In the genomic region with DNA sequence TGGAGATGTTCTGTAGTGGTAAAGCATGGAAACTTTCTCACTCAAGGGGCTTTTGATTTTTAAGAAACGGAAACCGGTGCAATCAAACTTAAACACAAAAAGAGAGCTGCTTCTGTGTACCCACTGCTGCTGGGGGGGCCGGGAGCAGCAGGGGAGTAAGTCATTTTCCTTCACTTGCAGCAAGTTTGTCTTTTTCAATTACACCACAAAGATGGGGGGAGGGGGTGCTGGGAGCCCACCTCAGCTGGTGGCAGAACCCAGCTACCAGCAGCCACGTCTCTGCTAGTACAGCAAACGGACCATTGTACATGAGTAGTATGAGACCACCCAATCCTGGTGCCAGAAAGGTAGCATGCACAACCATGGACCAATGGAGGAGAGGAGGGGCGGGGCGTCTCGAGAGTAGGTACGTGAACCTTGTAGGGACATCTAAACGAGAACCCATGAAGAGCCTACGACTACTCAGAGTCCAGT, we compare ENCODE assay signal across 7 mouse cellular contexts.
DNase-seq lines count a peak whose midpoint lies in the region; ATAC-seq and TF ChIP-seq lines count a peak whose summit lies in the region.

No protein-coding gene starts in this region.

- no peaks in the 10 kb centered on the region for H3K9me3 ChIP-seq in liver, postnatal 0 days (ENCODE audit: low read length)

- H3K36me3 ChIP-seq in liver, postnatal 0 days (replicated peaks; ENCODE audit: insufficient read depth, low read length), result no peaks in the 10 kb centered on the region

- no peaks in the 10 kb centered on the region for H3K4me1 ChIP-seq in liver, postnatal 0 days (ENCODE audit: insufficient read depth)

- 57% methylated on average over 11 of the region's 11 CpGs for WGBS in liver, postnatal 0 days (ENCODE audit: insufficient replicate concordance)

- H3K27me3 ChIP-seq in liver, postnatal 0 days (ENCODE audit: insufficient read depth, low read length), result no peaks in the 10 kb centered on the region

- ATAC-seq in liver, postnatal 0 days, result 0 out of 2 replicates have a peak, but pooled peaks have one; percentile 23
- peak; percentile 31; the same call in 1 of the 2 replicates for ATAC-seq in megakaryocyte, adult 5-6 weeks (ENCODE audit: poor library complexity, severe bottlenecking)

- TF ChIP-seq EP300 in liver, postnatal 0 days (IDR thresholded peaks at IDR 0.05; ENCODE audit: low read depth), result no peak

- DNase-seq in liver, postnatal 0 days, result peak; percentile 28
- DNase-seq in liver (no peak), ZHBTc4 (ENCODE audit: low read depth, low spot score) (peak; percentile 76)
- peak; percentile 84 for DNase-seq in thymus, postnatal 0 days (ENCODE audit: low spot score)
- DNase-seq in retina, postnatal 1 day, result no peak
- DNase-seq in embryo, embryonic 10.5 days (ENCODE audit: low spot score), result no peak

- 0 out of 2 replicates have a peak overlapping the region, but pooled peaks have one; percentile 42 for H3K4me2 ChIP-seq in liver, postnatal 0 days (ENCODE audit: low read depth, low read length)

- 0 out of 2 replicates have a peak overlapping the region, but pooled peaks have one; percentile 24 for H3K27ac ChIP-seq in liver, postnatal 0 days (ENCODE audit: low read depth)

- no peak for TF ChIP-seq CTCF in liver, postnatal 0 days (IDR thresholded peaks at IDR 0.05; ENCODE audit: low read depth)

- no peak overlapping the region for H3K9ac ChIP-seq in liver, postnatal 0 days (replicated peaks)

- no peak overlapping the region for H3K4me3 ChIP-seq in liver, postnatal 0 days (ENCODE audit: low read depth, low read length)

Comparison
In these comparisons a context has a peak if more than half of its experiments do, and no peak if none do; other contexts are left out.
1. DNase-seq: peak in liver, postnatal 0 days (single experiment), ZHBTc4 (single experiment) and thymus, postnatal 0 days (single experiment); none in liver (single experiment), retina, postnatal 1 day (single experiment) and embryo, embryonic 10.5 days (single experiment).